Mouse (Mus musculus) midbrain, embryonic 11.5 days (tissue): Measurements from ENCODE around the gene Mgarp. TPM values are rescaled to one million over a fixed set of nuclear protein-coding genes. Genes with fewer than 3 reads are reported as not detected.

Source experiments
- ATAC-seq: fragments of 200-750 bp; cut with Nextera tagmentation; 2 replicates; pipeline ENCODE4 v1.8.0; 2017; ENCODE audit warnings: moderate TSS enrichment, moderate library complexity; ENCODE audit not compliant: low FRiP score
- DNase-seq: peaks from one replicate; pipeline ENCODE4 v3.0.0; 2015; ENCODE audit warnings: low spot score; ENCODE audit errors: missing footprints
- H3K27ac ChIP-seq: fragments of 300-500 bp; sonication (generic); 2 replicates; pipeline ENCODE4 v1.5.1; 2014; ENCODE audit warnings: low read depth, low read length
- H3K27me3 ChIP-seq: fragments of 300-500 bp; sonication (generic); 2 replicates; pipeline ENCODE4 v1.6.1; 2014; ENCODE audit warnings: mild to moderate bottlenecking, low read length, moderate library complexity, mixed read lengths; ENCODE audit not compliant: control insufficient read depth, insufficient read depth
- H3K36me3 ChIP-seq: fragments of 300-500 bp; sonication (generic); 2 replicates; pipeline ENCODE4 v1.6.1; 2014; ENCODE audit warnings: mild to moderate bottlenecking, low read length, moderate library complexity, mixed read lengths; ENCODE audit not compliant: control insufficient read depth, insufficient read depth
- H3K4me1 ChIP-seq: fragments of 300-500 bp; sonication (generic); 2 replicates; pipeline ENCODE4 v1.6.1; 2014; ENCODE audit warnings: low read length; ENCODE audit not compliant: control insufficient read depth, insufficient read depth
- H3K4me2 ChIP-seq: fragments of 300-500 bp; sonication (generic); 2 replicates; pipeline ENCODE4 v1.6.1; 2014; ENCODE audit warnings: mild to moderate bottlenecking, moderate library complexity
- H3K4me3 ChIP-seq: fragments of 300-500 bp; sonication (generic); 2 replicates; pipeline ENCODE4 v1.5.1; 2014; ENCODE audit warnings: low read depth, low read length
- H3K9ac ChIP-seq: fragments of 300-500 bp; sonication (generic); 2 replicates; pipeline ENCODE4 v1.6.1; 2014; ENCODE audit warnings: low read length
- H3K9me3 ChIP-seq: fragments of 300-500 bp; sonication (generic); 2 replicates; pipeline ENCODE4 v1.6.1; 2016; ENCODE audit warnings: low read length; ENCODE audit not compliant: control insufficient read depth
- WGBS: fragments of 180-500 bp; shearing (Covaris S2); extraction: QIAGEN DNeasy Blood & Tissue Kit; methylation state at CpG from one replicate; pipeline ENCODE4 v1.1.7; 2014; 5-methylcytosine and 5-hydroxymethylcytosine counted together
- polyA plus RNA-seq: library from polyadenylated mRNA; unstranded; fragments of >200 nt; fragmentation: Nextera tagmentation; extraction: Ambion mirVana; gene quantifications from 2 replicates; pipeline ENCODE4 v1.2.1, GENCODE M21; 2014

Mgarp gene
- polyA plus RNA-seq, 1 experiment from 2014 or later: 26.9 TPM

GRCm38 (mm10) chr3:51379786-51380659, 16.5 kb downstream of the Mgarp start:
- Histone ChIP-seq H3K9me3 (no peaks in the 10 kb centered on the region), H3K9ac (no peak overlapping the region), H3K4me2 (no peak overlapping the region), H3K4me3 (no peak overlapping the region), H3K27me3 (no peaks in the 10 kb centered on the region), H3K4me1 (peaks cover 2% of the 10 kb centered on the region; the same call in 1 of the 2 replicates), H3K36me3 (no peaks in the 10 kb centered on the region), H3K27ac (no peak overlapping the region)
- ATAC-seq: no peak
- 81% methylated on average over 5 of the region's 5 CpGs for WGBS
- DNase-seq: no peak

- H3K27me3 ChIP-seq: no peaks in the 10 kb centered on the region
- no peak overlapping the region for H3K4me3 ChIP-seq
- DNase-seq (no peak), ATAC-seq (peak; percentile 44; the same call in 1 of the 2 replicates)
- no peaks in the 10 kb centered on the region for H3K9me3 ChIP-seq
- no peak overlapping the region for H3K27ac ChIP-seq
- H3K9ac ChIP-seq: no peak overlapping the region
- H3K4me2 ChIP-seq: peak overlapping the region; percentile 20; the same call in 1 of the 2 replicates
- 89% methylated on average over 3 of the region's 3 CpGs for WGBS
- peaks cover 2% of the 10 kb centered on the region; the same call in 1 of the 2 replicates for H3K4me1 ChIP-seq
- no peaks in the 10 kb centered on the region for H3K36me3 ChIP-seq
Measured at GRCm38 (mm10) chr3:51378665-51378946, 17.9 kb downstream of the Mgarp start.

GRCm38 (mm10) chr3:51377878-51378664, 18.5 kb downstream of the Mgarp start:
- Histone ChIP-seq H3K27ac (no peak overlapping the region), H3K9me3 (no peaks in the 10 kb centered on the region), H3K27me3 (no peaks in the 10 kb centered on the region), H3K4me3 (no peak overlapping the region), H3K9ac (peak overlapping the region; percentile 47; the same call in 1 of the 2 replicates), H3K36me3 (no peaks in the 10 kb centered on the region), H3K4me1 (peaks cover 2% of the 10 kb centered on the region; the same call in 1 of the 2 replicates), H3K4me2 (peak overlapping the region; percentile 20)
- DNase-seq (no peak), ATAC-seq (no peak)
- WGBS: 50% methylated on average over 31 of the region's 31 CpGs

- Histone ChIP-seq H3K27me3 (no peaks in the 10 kb centered on the region), H3K4me2 (no peak overlapping the region), H3K4me1 (peaks cover 2% of the 10 kb centered on the region; the same call in 1 of the 2 replicates), H3K4me3 (no peak overlapping the region), H3K36me3 (no peaks in the 10 kb centered on the region), H3K27ac (no peak overlapping the region), H3K9me3 (no peaks in the 10 kb centered on the region), H3K9ac (no peak overlapping the region)
- ATAC-seq (no peak), DNase-seq (peak; percentile 80)
- WGBS: 85% methylated on average over 19 of the region's 19 CpGs
Measured at GRCm38 (mm10) chr3:51375307-51376265, 21.0 kb downstream of the Mgarp start.

- Histone ChIP-seq H3K9ac (no peak overlapping the region), H3K9me3 (no peaks in the 10 kb centered on the region), H3K4me2 (no peak overlapping the region), H3K36me3 (no peaks in the 10 kb centered on the region), H3K27me3 (no peaks in the 10 kb centered on the region), H3K4me3 (no peak overlapping the region), H3K27ac (no peak overlapping the region), H3K4me1 (peaks cover 2% of the 10 kb centered on the region; the same call in 1 of the 2 replicates)
- ATAC-seq (no peak), DNase-seq (peak; percentile 23)
- WGBS: 73% methylated on average over 5 of the region's 5 CpGs
Measured at GRCm38 (mm10) chr3:51373544-51373943, 23.0 kb downstream of the Mgarp start.

- ATAC-seq (no peak), DNase-seq (peak; percentile 72)
- Histone ChIP-seq H3K27me3 (no peaks in the 10 kb centered on the region), H3K4me1 (no peaks in the 10 kb centered on the region), H3K4me2 (no peak overlapping the region), H3K27ac (no peak overlapping the region), H3K9me3 (no peaks in the 10 kb centered on the region), H3K36me3 (no peaks in the 10 kb centered on the region), H3K4me3 (no peak overlapping the region), H3K9ac (no peak overlapping the region)
- 81% methylated on average over 5 of the region's 5 CpGs for WGBS
Measured at GRCm38 (mm10) chr3:51372883-51373282, 23.7 kb downstream of the Mgarp start.

- H3K9me3 ChIP-seq: no peaks in the 10 kb centered on the region
- H3K4me1 ChIP-seq: no peaks in the 10 kb centered on the region
- no peak overlapping the region for H3K27ac ChIP-seq
- H3K27me3 ChIP-seq: no peaks in the 10 kb centered on the region
- 78% methylated on average over 2 of the region's 2 CpGs for WGBS
- H3K36me3 ChIP-seq: no peaks in the 10 kb centered on the region
- no peak overlapping the region for H3K4me2 ChIP-seq
- H3K4me3 ChIP-seq: no peak overlapping the region
- DNase-seq (no peak), ATAC-seq (no peak)
- no peak overlapping the region for H3K9ac ChIP-seq
Measured at GRCm38 (mm10) chr3:51371826-51372225, 24.7 kb downstream of the Mgarp start.

- 90% methylated on average over 4 of the region's 4 CpGs for WGBS
- Histone ChIP-seq H3K4me3 (no peak overlapping the region), H3K36me3 (no peaks in the 10 kb centered on the region), H3K4me1 (peaks cover 3% of the 10 kb centered on the region; the same call in 1 of the 2 replicates), H3K27me3 (no peaks in the 10 kb centered on the region; the same call in 1 of the 2 replicates), H3K9ac (no peak overlapping the region), H3K27ac (no peak overlapping the region), H3K4me2 (no peak overlapping the region), H3K9me3 (no peaks in the 10 kb centered on the region)
- DNase-seq (no peak), ATAC-seq (no peak)
Measured at GRCm38 (mm10) chr3:51368011-51368410, 28.5 kb downstream of the Mgarp start.
